22 mouse cellular contexts compared by ENCODE assay signal in the genomic region with DNA sequence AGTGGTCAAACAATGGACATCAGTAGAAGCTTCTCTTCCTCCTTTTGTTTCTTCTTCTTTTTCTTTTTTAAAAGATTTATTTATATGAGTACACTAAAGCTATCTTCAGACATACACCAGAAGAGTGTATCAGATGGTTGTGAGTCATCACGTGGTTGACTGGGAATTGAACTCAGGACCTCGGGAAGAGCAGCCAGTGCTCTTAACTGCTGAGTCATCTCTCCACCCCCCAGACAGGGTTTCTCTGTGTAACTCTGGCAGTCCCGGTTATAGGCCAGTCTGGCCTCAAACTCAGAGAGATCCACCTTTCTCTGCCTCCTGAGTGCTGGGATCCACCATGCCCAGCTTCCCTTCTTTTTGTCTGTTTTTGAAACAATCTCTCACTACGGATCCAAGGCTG. TPM values are rescaled to one million over a fixed set of nuclear protein-coding genes. Genes with fewer than 3 reads are reported as not detected.
DNase-seq lines count a peak whose midpoint lies in the region; ATAC-seq and TF ChIP-seq lines count a peak whose summit lies in the region.
"Had no signal": no experiment of that assay in that cellular context is flagged by ENCODE, and none has a peak within 500 bp of the region (broad histone marks: within the 10 kb centered on the region; RNA-seq: fewer than 3 reads in every experiment).

No protein-coding gene starts in this region.

- H3ac ChIP-seq in C2C12 (ENCODE audit: control insufficient read depth, insufficient read length, low read depth), result no peak overlapping the region

- H3K9me3 ChIP-seq in ES-E14 (ENCODE audit: control insufficient read depth, insufficient read depth, low read depth, low read length), result no peaks in the 10 kb centered on the region
- no peaks in the 10 kb centered on the region for H3K9me3 ChIP-seq in hindbrain, postnatal 0 days (ENCODE audit: low read length)
- H3K9me3 ChIP-seq: embryonic facial prominence, embryonic 15.5 days; hindbrain, embryonic 12.5 days had no signal

- no peak for TF ChIP-seq CTCF in C2C12 (IDR thresholded peaks at IDR 0.05; ENCODE audit: control insufficient read depth, insufficient read depth, insufficient read length)
- no peak for TF ChIP-seq CTCF in lung, adult 2 months (IDR thresholded peaks at IDR 0.05; ENCODE audit: insufficient read depth, low read length)
- TF ChIP-seq CTCF in hindbrain, postnatal 0 days (IDR thresholded peaks at IDR 0.05; ENCODE audit: low read depth), result no peak

- H3K4me3 ChIP-seq in C2C12 (ENCODE audit: insufficient read depth, poor library complexity, severe bottlenecking) (no peak overlapping the region), ES-E14 (ENCODE audit: insufficient read depth in 1 of 2, low read depth in 1 of 2, low read length in 2 of 2, poor library complexity in 1 of 2, severe bottlenecking in 1 of 2) (no peak overlapping the region)
- no peak overlapping the region for H3K4me3 ChIP-seq in lung, adult 2 months (replicated peaks; ENCODE audit: extremely low read depth, low read depth, low read length)
- no peak overlapping the region for H3K4me3 ChIP-seq in hindbrain, postnatal 0 days (ENCODE audit: low read length)
- H3K4me3 ChIP-seq: embryonic facial prominence, embryonic 15.5 days; gastrocnemius, adult 2 months; hindbrain, embryonic 12.5 days had no signal

- H3K27ac ChIP-seq in ES-E14 (ENCODE audit: insufficient read depth, low read depth, low read length, poor library complexity, severe bottlenecking), result peak overlapping the region; percentile 87
- no peak overlapping the region for H3K27ac ChIP-seq in hindbrain, postnatal 0 days
- H3K27ac ChIP-seq: embryonic facial prominence, embryonic 15.5 days; gastrocnemius, adult 2 months; hindbrain, embryonic 12.5 days had no signal

- H3K79me3 ChIP-seq in C2C12 (ENCODE audit: low read depth), result no peaks in the 10 kb centered on the region

- WGBS in lung, adult 2 months, result 57% methylated on average over 4 of the region's 4 CpGs
- 69% methylated on average over 4 of the region's 4 CpGs for WGBS in hindbrain, postnatal 0 days

- no peak for ATAC-seq in erythroblast, adult 5-6 weeks (replicated peaks; ENCODE audit: low FRiP score, poor library complexity, severe bottlenecking)
- no peak for ATAC-seq in hindbrain, postnatal 0 days
- ATAC-seq: forebrain, embryonic 14.5 days; hindbrain, embryonic 16.5 days had no signal

- peak overlapping the region; percentile 55; the same call in 1 of the 2 replicates for H3K9ac ChIP-seq in ES-E14 (ENCODE audit: insufficient read depth, low read depth, low read length, poor library complexity, severe bottlenecking)
- H3K9ac ChIP-seq in hindbrain, postnatal 0 days (replicated peaks; ENCODE audit: low read length), result no peak overlapping the region
- H3K9ac ChIP-seq: embryonic facial prominence, embryonic 15.5 days; hindbrain, embryonic 12.5 days had no signal

- H3K36me3 ChIP-seq in C2C12 (ENCODE audit: control insufficient read depth, insufficient read depth) (no peaks in the 10 kb centered on the region), ES-E14 (ENCODE audit: control insufficient read depth, insufficient read depth, low read length, poor library complexity, severe bottlenecking) (no peaks in the 10 kb centered on the region)
- H3K36me3 ChIP-seq in hindbrain, postnatal 0 days (ENCODE audit: insufficient read depth, low read length), result no peaks in the 10 kb centered on the region
- H3K36me3 ChIP-seq: embryonic facial prominence, embryonic 15.5 days; hindbrain, embryonic 12.5 days had no signal

- no peak overlapping the region for H3K4me2 ChIP-seq in hindbrain, postnatal 0 days (ENCODE audit: low read depth, low read length)
- H3K4me2 ChIP-seq: embryonic facial prominence, embryonic 15.5 days; hindbrain, embryonic 12.5 days had no signal

- DNase-seq in ES-E14 (ENCODE audit: low read depth, low spot score) (no peak), ZHBTc4 (ENCODE audit: low read depth, low spot score) (peak; percentile 51)
- DNase-seq in lung, adult 2 months, result no peak
- DNase-seq in hindbrain, postnatal 0 days (ENCODE audit: low spot score), result no peak
- DNase-seq: adrenal gland, adult 2 months; adrenal gland, postnatal 36 days; cerebellum, adult 2 months; cerebellum, postnatal 10 days; embryo, embryonic 11 days; gastrocnemius, adult 2 months; gastrocnemius, postnatal 25 days; heart, postnatal 10 days; heart, postnatal 4 days; kidney, adult 11 months; kidney, adult 9 months had no signal

- peaks cover 5 to 36% of the 10 kb centered on the region in 2 experiments; a peak in 3 of 4 replicates for H3K4me1 ChIP-seq in ES-E14 (ENCODE audit: control insufficient read depth in 2 of 2, insufficient read depth in 2 of 2, low read length in 2 of 2, poor library complexity in 1 of 2)
- H3K4me1 ChIP-seq in lung, adult 2 months (ENCODE audit: control insufficient read depth, insufficient read depth, low read length), result no peaks in the 10 kb centered on the region
- H3K4me1 ChIP-seq in hindbrain, postnatal 0 days (ENCODE audit: insufficient read depth, low read length), result no peaks in the 10 kb centered on the region
- H3K4me1 ChIP-seq: embryonic facial prominence, embryonic 15.5 days; hindbrain, embryonic 12.5 days had no signal

- peaks cover 4% of the 10 kb centered on the region for H3K27me3 ChIP-seq in C2C12 (ENCODE audit: control insufficient read depth, insufficient read depth, insufficient read length)
- no peaks in the 10 kb centered on the region for H3K27me3 ChIP-seq in hindbrain, postnatal 0 days (ENCODE audit: insufficient read depth, low read length)
- H3K27me3 ChIP-seq: embryonic facial prominence, embryonic 15.5 days; hindbrain, embryonic 12.5 days had no signal

- no peak for TF ChIP-seq POLR2A in lung, adult 2 months (IDR thresholded peaks at IDR 0.05; ENCODE audit: borderline replicate concordance, extremely low read depth, low read depth, low read length)

- in situ Hi-C loops in ES-E14 (cut with MboI; ENCODE audit: low sequenced_read_pairs in 2 of 2, unreplicated experiment in 2 of 2), result no loop called here

- no peaks in the 10 kb centered on the region for H3K79me2 ChIP-seq in C2C12 (ENCODE audit: control insufficient read depth, insufficient read depth)

TF ChIP-seq in C2C12, 6 proteins besides CTCF, POLR2A, EP300 and RAD21:
- TF ChIP-seq USF1 (IDR thresholded peaks at IDR 0.05; ENCODE audit: low read depth) (peak; percentile 22), CEBPB (IDR thresholded peaks at IDR 0.05; ENCODE audit: low read depth) (no peak)

TF ChIP-seq in ES-E14, 5 proteins besides CTCF, POLR2A, EP300 and RAD21:
- TF ChIP-seq MAFK (IDR thresholded peaks at IDR 0.05; ENCODE audit: insufficient read depth, low read depth, low read length) (peak; percentile 85), HCFC1 (IDR thresholded peaks at IDR 0.05; ENCODE audit: borderline replicate concordance, insufficient read depth, low read length) (no peak)

RNA-seq across cellular contexts. Expression of gene Brpf1, which starts 10.3 kb away (rescaled TPM):
- polyA plus RNA-seq in C2C12 (2012; fragmentation: generic; extraction: Trizol), result 16.1 TPM
- total RNA-seq in ES-E14 (2012; rRNA removed), result 38.8 and 43.1 TPM in 2 replicates
- polyA plus RNA-seq in lung, adult 2 months (2012; rRNA removed), result 20.2 and 21.3 TPM in 2 replicates
- total RNA-seq in erythroblast, adult 5-6 weeks (2015; ENCODE audit: low replicate concordance), result 12.1 and 19.2 TPM in 2 replicates
- total RNA-seq in erythroblast, adult 5-6 weeks (2017; ENCODE audit: low replicate concordance), result 14.3 and 16.0 TPM in 2 replicates
- total RNA-seq in hindbrain, postnatal 0 days (2014; rRNA removed), result 34.4 and 34.6 TPM in 2 replicates
- 12.3 and 12.8 TPM in 2 replicates for polyA plus RNA-seq in hindbrain, postnatal 0 days (2015; fragmentation: Nextera tagmentation; extraction: Ambion mirVana)

RNA-seq across cellular contexts. Expression of gene Cpne9, which starts 14.5 kb away (rescaled TPM):
- polyA plus RNA-seq in C2C12 (2012; fragmentation: generic; extraction: Trizol), result 0.01 TPM
- total RNA-seq in ES-E14 (2012; rRNA removed), result 1.7 and 2.9 TPM in 2 replicates
- 0.06 TPM in 1 of 2 replicates, not detected in the other for polyA plus RNA-seq in lung, adult 2 months (2012; rRNA removed)
- total RNA-seq in erythroblast, adult 5-6 weeks (2015; ENCODE audit: low replicate concordance), result 0.42 TPM in 1 of 2 replicates, not detected in the other
- total RNA-seq in erythroblast, adult 5-6 weeks (2017; ENCODE audit: low replicate concordance), result 0.51 and 2.1 TPM in 2 replicates
- total RNA-seq in hindbrain, postnatal 0 days (2014; rRNA removed), result 4.2 and 16.9 TPM in 2 replicates
- 16.1 and 18.6 TPM in 2 replicates for polyA plus RNA-seq in hindbrain, postnatal 0 days (2015; fragmentation: Nextera tagmentation; extraction: Ambion mirVana)
- total RNA-seq: gastrocnemius, adult 2 months; gastrocnemius, postnatal 25 days; granulocyte monocyte progenitor cell, adult 5-6 weeks; heart, postnatal 10 days; heart, postnatal 4 days had no signal

RNA-seq across cellular contexts. Expression of gene Ogg1, which starts 30.1 kb away (rescaled TPM):
- 18.5 TPM for polyA plus RNA-seq in C2C12 (2012; fragmentation: generic; extraction: Trizol)
- 11.9 and 13.0 TPM in 2 replicates for total RNA-seq in ES-E14 (2012; rRNA removed)
- 18.9 and 23.9 TPM in 2 replicates for polyA plus RNA-seq in lung, adult 2 months (2012; rRNA removed)
- 0.63 and 3.1 TPM in 2 replicates for total RNA-seq in erythroblast, adult 5-6 weeks (2015; ENCODE audit: low replicate concordance)
- 7.6 TPM in 1 of 2 replicates, not detected in the other for total RNA-seq in erythroblast, adult 5-6 weeks (2017; ENCODE audit: low replicate concordance)
- total RNA-seq in hindbrain, postnatal 0 days (2014; rRNA removed), result 14.6 and 17.9 TPM in 2 replicates
- polyA plus RNA-seq in hindbrain, postnatal 0 days (2015; fragmentation: Nextera tagmentation; extraction: Ambion mirVana), result 8.6 and 8.9 TPM in 2 replicates

RNA-seq across cellular contexts. Expression of gene Camk1, which starts 47.1 kb away (rescaled TPM):
- polyA plus RNA-seq in C2C12 (2012; fragmentation: generic; extraction: Trizol), result 43.2 TPM
- 8.5 and 9.4 TPM in 2 replicates for total RNA-seq in ES-E14 (2012; rRNA removed)
- polyA plus RNA-seq in lung, adult 2 months (2012; rRNA removed), result 69.2 and 84.4 TPM in 2 replicates
- total RNA-seq in erythroblast, adult 5-6 weeks (2015; ENCODE audit: low replicate concordance), result 4.6 and 6.5 TPM in 2 replicates
- total RNA-seq in erythroblast, adult 5-6 weeks (2017; ENCODE audit: low replicate concordance), result 7.1 and 11.8 TPM in 2 replicates
- 96.5 and 105 TPM in 2 replicates for total RNA-seq in hindbrain, postnatal 0 days (2014; rRNA removed)
- polyA plus RNA-seq in hindbrain, postnatal 0 days (2015; fragmentation: Nextera tagmentation; extraction: Ambion mirVana), result 109 and 111 TPM in 2 replicates

RNA-seq across cellular contexts. Expression of gene Mtmr14, which starts 59.0 kb away (rescaled TPM):
- 19.5 TPM for polyA plus RNA-seq in C2C12 (2012; fragmentation: generic; extraction: Trizol)
- 42.4 and 44.8 TPM in 2 replicates for total RNA-seq in ES-E14 (2012; rRNA removed)
- polyA plus RNA-seq in lung, adult 2 months (2012; rRNA removed), result 43.5 and 45.5 TPM in 2 replicates
- 19.0 and 35.0 TPM in 2 replicates for total RNA-seq in erythroblast, adult 5-6 weeks (2015; ENCODE audit: low replicate concordance)
- 25.5 and 42.9 TPM in 2 replicates for total RNA-seq in erythroblast, adult 5-6 weeks (2017; ENCODE audit: low replicate concordance)
- 48.9 and 49.8 TPM in 2 replicates for total RNA-seq in hindbrain, postnatal 0 days (2014; rRNA removed)
- polyA plus RNA-seq in hindbrain, postnatal 0 days (2015; fragmentation: Nextera tagmentation; extraction: Ambion mirVana), result 29.1 and 34.8 TPM in 2 replicates
